17 mouse cellular contexts compared by ENCODE assay signal in genomic region chr15:25509584-25509983, GRCm38 (mm10).
DNase-seq lines count a peak whose midpoint lies in the region; ATAC-seq and TF ChIP-seq lines count a peak whose summit lies in the region.
"Had no signal": no experiment of that assay in that cellular context is flagged by ENCODE, and none has a peak within 500 bp of the region (broad histone marks: within the 10 kb centered on the region; RNA-seq: fewer than 3 reads in every experiment).

No protein-coding gene starts in this region.

- no peaks in the 10 kb centered on the region; the same call in none of the 2 replicates for H3K4me1 ChIP-seq in heart, adult 2 months (ENCODE audit: control insufficient read depth, insufficient read depth, low read length)
- H3K4me1 ChIP-seq in heart, embryonic 11.5 days (ENCODE audit: control insufficient read depth, insufficient read depth, low read length), result peaks cover 6% of the 10 kb centered on the region; the same call in 1 of the 2 replicates
- H3K4me1 ChIP-seq in kidney, embryonic 16.5 days (ENCODE audit: insufficient read depth, low read length), result peaks cover 29% of the 10 kb centered on the region
- peaks cover 14% of the 10 kb centered on the region for H3K4me1 ChIP-seq in midbrain, embryonic 13.5 days (replicated peaks)
- H3K4me1 ChIP-seq in midbrain, postnatal 0 days (ENCODE audit: insufficient read depth, low read length), result no peaks in the 10 kb centered on the region
- H3K4me1 ChIP-seq: liver, embryonic 13.5 days had no signal

- DNase-seq in heart, adult 2 months, result no peak
- no peak for DNase-seq in kidney, adult 18-20 months
- DNase-seq in midbrain, postnatal 0 days (ENCODE audit: low spot score), result no peak
- peak; percentile 25 for DNase-seq in retina, postnatal 1 day
- DNase-seq: heart, postnatal 36 days; liver, embryonic 13.5 days had no signal

- TF ChIP-seq POLR2A in heart, adult 2 months (IDR thresholded peaks at IDR 0.05; ENCODE audit: insufficient read depth, low read depth, low read length), result no peak

- H3K9me3 ChIP-seq in heart, embryonic 11.5 days (replicated peaks; ENCODE audit: control insufficient read depth, low read length), result no peaks in the 10 kb centered on the region
- H3K9me3 ChIP-seq in kidney, embryonic 16.5 days (ENCODE audit: low read length), result no peaks in the 10 kb centered on the region
- H3K9me3 ChIP-seq in midbrain, embryonic 13.5 days, result no peaks in the 10 kb centered on the region
- H3K9me3 ChIP-seq in midbrain, postnatal 0 days (ENCODE audit: low read length), result no peaks in the 10 kb centered on the region
- H3K9me3 ChIP-seq: heart, embryonic 13.5 days; liver, embryonic 13.5 days; lung, embryonic 15.5 days had no signal

- no peak overlapping the region for H3K4me3 ChIP-seq in heart, adult 2 months
- H3K4me3 ChIP-seq in heart, embryonic 11.5 days (ENCODE audit: low read depth, low read length), result no peak overlapping the region
- no peak overlapping the region for H3K4me3 ChIP-seq in kidney, embryonic 16.5 days (ENCODE audit: low read length)
- no peak overlapping the region for H3K4me3 ChIP-seq in midbrain, embryonic 13.5 days (replicated peaks)
- H3K4me3 ChIP-seq in midbrain, postnatal 0 days (ENCODE audit: low read depth, low read length), result no peak overlapping the region
- H3K4me3 ChIP-seq: heart, embryonic 13.5 days; liver, embryonic 13.5 days; lung, embryonic 15.5 days had no signal

- no peak for TF ChIP-seq EP300 in heart, adult 2 months (IDR thresholded peaks at IDR 0.05; ENCODE audit: insufficient read depth, low read depth, low read length)

- no peaks in the 10 kb centered on the region for H3K36me3 ChIP-seq in heart, adult 2 months (ENCODE audit: control insufficient read depth, insufficient read depth, low read length)
- H3K36me3 ChIP-seq in heart, embryonic 11.5 days (ENCODE audit: control insufficient read depth, insufficient read depth, low read length), result no peaks in the 10 kb centered on the region
- no peaks in the 10 kb centered on the region for H3K36me3 ChIP-seq in kidney, embryonic 16.5 days (ENCODE audit: insufficient read depth, low read length)
- no peaks in the 10 kb centered on the region for H3K36me3 ChIP-seq in midbrain, embryonic 13.5 days
- H3K36me3 ChIP-seq in midbrain, postnatal 0 days (ENCODE audit: insufficient read depth, low read length), result no peaks in the 10 kb centered on the region
- H3K36me3 ChIP-seq: heart, embryonic 13.5 days; liver, embryonic 13.5 days; lung, embryonic 15.5 days had no signal

- TF ChIP-seq CTCF in heart, adult 2 months (IDR thresholded peaks at IDR 0.05), result no peak
- TF ChIP-seq CTCF in midbrain, postnatal 0 days (IDR thresholded peaks at IDR 0.05), result no peak

- H3K79me2 ChIP-seq in heart, adult 2 months (replicated peaks; ENCODE audit: control insufficient read depth, insufficient read depth, low read length), result no peaks in the 10 kb centered on the region

- 83% methylated on average over 8 of the region's 8 CpGs for WGBS in heart, adult 2 months
- WGBS in heart, embryonic 11.5 days (ENCODE audit: insufficient replicate concordance), result 66% methylated on average over 8 of the region's 8 CpGs
- 15% methylated on average over 8 of the region's 8 CpGs for WGBS in kidney, embryonic 16.5 days
- WGBS in midbrain, embryonic 13.5 days, result 70% methylated on average over 8 of the region's 8 CpGs
- WGBS in midbrain, postnatal 0 days, result 63% methylated on average over 8 of the region's 8 CpGs

- H3K27me3 ChIP-seq in heart, adult 2 months (ENCODE audit: control insufficient read depth, insufficient read depth, low read length), result no peaks in the 10 kb centered on the region
- H3K27me3 ChIP-seq in heart, embryonic 11.5 days (ENCODE audit: control insufficient read depth, insufficient read depth, low read length), result no peaks in the 10 kb centered on the region
- H3K27me3 ChIP-seq in kidney, embryonic 16.5 days (ENCODE audit: insufficient read depth, low read length), result no peaks in the 10 kb centered on the region
- peaks cover 5% of the 10 kb centered on the region; the same call in 1 of the 2 replicates for H3K27me3 ChIP-seq in midbrain, embryonic 13.5 days
- H3K27me3 ChIP-seq in midbrain, postnatal 0 days (ENCODE audit: insufficient read depth, low read length), result no peaks in the 10 kb centered on the region
- H3K27me3 ChIP-seq: liver, embryonic 13.5 days; lung, embryonic 15.5 days; Patski had no signal

- H3K4me2 ChIP-seq in heart, embryonic 11.5 days, result no peak overlapping the region
- peak overlapping the region; percentile 39 for H3K4me2 ChIP-seq in kidney, embryonic 16.5 days (replicated peaks; ENCODE audit: low read depth, low read length)
- no peak overlapping the region for H3K4me2 ChIP-seq in midbrain, embryonic 13.5 days (replicated peaks)
- no peak overlapping the region for H3K4me2 ChIP-seq in midbrain, postnatal 0 days (ENCODE audit: low read depth, low read length, poor library complexity, severe bottlenecking)
- H3K4me2 ChIP-seq: liver, embryonic 13.5 days; lung, embryonic 15.5 days had no signal

- no peak for ATAC-seq in heart, embryonic 11.5 days (replicated peaks; ENCODE audit: insufficient number of reproducible peaks, low FRiP score, low TSS enrichment)
- ATAC-seq in kidney, embryonic 16.5 days (ENCODE audit: low FRiP score, low TSS enrichment), result peak; percentile 52; the same call in 1 of the 2 replicates
- peak; percentile 6; the same call in 1 of the 2 replicates for ATAC-seq in midbrain, embryonic 13.5 days
- ATAC-seq in midbrain, postnatal 0 days (ENCODE audit: low FRiP score), result no peak
- ATAC-seq in megakaryocyte, adult 5-6 weeks (ENCODE audit: poor library complexity, severe bottlenecking), result no peak
- ATAC-seq: CD4-positive, CD25-positive, alpha-beta regulatory T cell, adult 4 months; forebrain, embryonic 14.5 days; inflammation-experienced regulatory T-cells, adult 6 months had no signal

- intact Hi-C loops in heart, adult 2 months (cut with DNase I), result no loop called here

- peak overlapping the region; percentile 15; the same call in 1 of the 2 replicates for H3K27ac ChIP-seq in heart, adult 2 months
- H3K27ac ChIP-seq in heart, embryonic 11.5 days (ENCODE audit: low read depth, low read length), result no peak overlapping the region
- peak overlapping the region; percentile 90 for H3K27ac ChIP-seq in kidney, embryonic 16.5 days (ENCODE audit: low read length)
- H3K27ac ChIP-seq in midbrain, embryonic 13.5 days, result peak overlapping the region; percentile 35; the same call in 1 of the 2 replicates
- no peak overlapping the region for H3K27ac ChIP-seq in midbrain, postnatal 0 days (ENCODE audit: low read depth, low read length)
- H3K27ac ChIP-seq: heart, embryonic 13.5 days; liver, embryonic 13.5 days; lung, embryonic 15.5 days; macrophage had no signal

- H3K9ac ChIP-seq in heart, adult 2 months (ENCODE audit: low read depth, low read length), result no peak overlapping the region
- no peak overlapping the region for H3K9ac ChIP-seq in heart, embryonic 11.5 days (ENCODE audit: low read depth, low read length)
- no peak overlapping the region for H3K9ac ChIP-seq in kidney, embryonic 16.5 days (replicated peaks; ENCODE audit: low read length)
- H3K9ac ChIP-seq in midbrain, embryonic 13.5 days (replicated peaks), result 0 out of 2 replicates have a peak overlapping the region, but pooled peaks have one; percentile 23
- no peak overlapping the region for H3K9ac ChIP-seq in midbrain, postnatal 0 days (replicated peaks; ENCODE audit: low read length, poor library complexity, severe bottlenecking)
- H3K9ac ChIP-seq: heart, embryonic 13.5 days; liver, embryonic 13.5 days; lung, embryonic 15.5 days had no signal

Comparison
In these comparisons a context has a peak if more than half of its experiments do, and no peak if none do; other contexts are left out.
1. H3K27ac ChIP-seq: peak in heart, adult 2 months (single experiment), kidney, embryonic 16.5 days (single experiment) and midbrain, embryonic 13.5 days (single experiment); none in heart, embryonic 11.5 days (single experiment) and midbrain, postnatal 0 days (single experiment).
2. ATAC-seq: peak in kidney, embryonic 16.5 days (single experiment) and midbrain, embryonic 13.5 days (single experiment); none in heart, embryonic 11.5 days (single experiment), midbrain, postnatal 0 days (single experiment) and megakaryocyte, adult 5-6 weeks (single experiment).